Mouse (Mus musculus): ENCODE measurements around the gene Zfp654. TPM values are rescaled to one million over a fixed set of nuclear protein-coding genes. Genes with fewer than 3 reads are reported as not detected.
A peak's percentile ranks its signal among the peaks of the same experiment; 100 is the strongest.

The Zfp654 gene
- polyA plus RNA-seq, 1 experiment from 2014 or later = 10.8 TPM

DNA sequence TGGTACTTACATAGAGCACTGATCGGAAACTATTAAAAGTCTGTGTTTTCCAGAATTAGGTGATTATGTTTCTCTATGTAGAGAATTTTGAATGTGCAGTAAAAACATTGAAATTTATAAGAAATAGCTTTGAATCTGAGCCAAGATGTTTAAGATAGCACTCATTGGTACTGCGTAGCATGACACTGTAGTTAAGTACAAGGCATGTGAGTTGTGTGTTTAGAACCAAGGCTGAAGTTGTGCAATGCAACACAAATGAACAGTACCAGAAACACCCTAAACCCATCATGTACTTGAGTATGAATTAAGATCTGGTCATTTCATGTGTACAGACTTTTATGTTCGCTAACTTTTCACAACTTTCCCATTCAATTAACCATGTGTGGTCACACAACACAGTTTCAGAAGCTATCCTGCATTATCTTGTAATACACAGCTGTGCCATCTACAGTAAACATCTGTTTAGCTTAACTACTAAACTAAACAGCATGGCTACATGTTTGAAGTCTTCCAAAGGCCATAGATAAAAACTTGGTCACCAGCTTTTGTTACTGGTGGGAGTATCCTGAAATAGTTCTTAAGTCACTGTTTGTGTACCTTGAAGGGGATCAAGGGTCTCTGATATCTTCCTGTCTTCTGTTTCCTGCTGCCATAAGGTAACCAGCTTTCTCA, 34.2 kb downstream of the Zfp654 start:
- Histone ChIP-seq H3K4me1 (ENCODE audit: control insufficient read depth, insufficient read depth, low read length) (no peaks in the 10 kb centered on the region), H3K27ac (replicated peaks; ENCODE audit: low read depth, low read length) (no peak overlapping the region), H3K9ac (replicated peaks; ENCODE audit: low read length) (no peak overlapping the region), H3K27me3 (ENCODE audit: control insufficient read depth, insufficient read depth, low read length) (no peaks in the 10 kb centered on the region), H3K4me2 (ENCODE audit: low read length) (no peak overlapping the region), H3K9me3 (ENCODE audit: control insufficient read depth, low read length) (no peaks in the 10 kb centered on the region), H3K36me3 (ENCODE audit: control insufficient read depth, insufficient read depth, low read length) (peaks cover 6% of the 10 kb centered on the region), H3K4me3 (replicated peaks; ENCODE audit: low read depth, low read length) (no peak overlapping the region)
- ATAC-seq (ENCODE audit: low FRiP score, low TSS enrichment) = no peak
- no peak for DNase-seq
- WGBS = 98% methylated on average over 3 of the region's 3 CpGs

DNA sequence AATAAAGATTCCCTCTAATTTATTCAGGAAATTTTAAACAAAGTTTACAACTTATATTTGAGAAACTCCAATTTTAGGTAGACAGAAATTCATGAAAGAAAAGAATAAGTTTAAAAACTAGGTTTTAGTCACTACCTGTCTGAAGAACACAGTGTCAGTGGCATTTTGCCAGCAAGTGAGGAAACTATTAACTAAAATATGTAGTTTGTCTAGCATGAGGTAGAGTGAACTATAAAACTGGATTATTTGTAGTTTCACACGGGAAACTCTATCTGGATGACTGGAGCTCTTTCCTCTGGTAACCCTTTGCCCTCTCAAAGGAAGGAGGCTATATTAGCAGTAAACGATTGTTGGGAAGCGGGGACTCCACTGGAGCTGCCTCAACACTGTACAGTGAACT, 48.4 kb downstream of the Zfp654 start:
- DNase-seq = no peak
- H3K27me3 ChIP-seq (ENCODE audit: control insufficient read depth, insufficient read depth, low read length) = no peaks in the 10 kb centered on the region
- H3K36me3 ChIP-seq (ENCODE audit: control insufficient read depth, insufficient read depth, low read length) = peaks cover 4% of the 10 kb centered on the region; the same call in 1 of the 2 replicates
- no peak overlapping the region for H3K4me2 ChIP-seq (ENCODE audit: low read length)
- 97% methylated on average over 3 of the region's 3 CpGs for WGBS
- no peak overlapping the region for H3K27ac ChIP-seq (replicated peaks; ENCODE audit: low read depth, low read length)
- H3K4me1 ChIP-seq (ENCODE audit: control insufficient read depth, insufficient read depth, low read length) = no peaks in the 10 kb centered on the region
- no peak for ATAC-seq (ENCODE audit: low FRiP score, low TSS enrichment)
- no peak overlapping the region for H3K9ac ChIP-seq (replicated peaks; ENCODE audit: low read length)
- H3K9me3 ChIP-seq (ENCODE audit: control insufficient read depth, low read length) = no peaks in the 10 kb centered on the region
- H3K4me3 ChIP-seq (replicated peaks; ENCODE audit: low read depth, low read length) = no peak overlapping the region

DNA sequence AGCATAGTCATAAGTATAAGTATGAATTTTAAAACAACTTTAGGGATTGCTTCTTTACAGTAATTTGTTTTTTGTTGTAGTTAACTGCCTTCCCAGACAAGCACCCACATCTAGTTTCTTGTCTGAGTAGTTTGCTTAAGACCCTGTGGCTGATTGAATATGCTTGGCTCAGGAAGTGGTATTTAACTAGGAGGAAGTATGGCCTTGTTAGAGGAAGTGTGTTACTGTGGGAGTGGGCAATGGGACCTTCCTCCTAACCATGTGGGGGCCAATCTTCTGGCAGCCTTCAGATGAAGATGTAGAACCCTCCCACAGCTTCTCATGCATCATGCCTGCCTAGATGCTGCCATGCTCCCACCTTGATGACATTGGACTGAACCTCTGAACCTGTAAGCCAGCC, 49.8 kb downstream of the Zfp654 start:
- H3K4me2 ChIP-seq (ENCODE audit: low read length) = no peak overlapping the region
- no peak overlapping the region for H3K27ac ChIP-seq (replicated peaks; ENCODE audit: low read depth, low read length)
- no peak overlapping the region for H3K9ac ChIP-seq (replicated peaks; ENCODE audit: low read length)
- H3K4me3 ChIP-seq (replicated peaks; ENCODE audit: low read depth, low read length) = no peak overlapping the region
- H3K27me3 ChIP-seq (ENCODE audit: control insufficient read depth, insufficient read depth, low read length) = no peaks in the 10 kb centered on the region
- no peaks in the 10 kb centered on the region for H3K4me1 ChIP-seq (ENCODE audit: control insufficient read depth, insufficient read depth, low read length)
- peaks cover 4% of the 10 kb centered on the region; the same call in 1 of the 2 replicates for H3K36me3 ChIP-seq (ENCODE audit: control insufficient read depth, insufficient read depth, low read length)
- no peaks in the 10 kb centered on the region for H3K9me3 ChIP-seq (ENCODE audit: control insufficient read depth, low read length)
- no peak for DNase-seq
- ATAC-seq (ENCODE audit: low FRiP score, low TSS enrichment) = no peak

- ATAC-seq (ENCODE audit: low FRiP score, low TSS enrichment) = no peak
Observed at GRCm38 (mm10) chr16:64800393-64800792, 51.1 kb downstream of the Zfp654 start.

GRCm38 (mm10) chr16:64794802-64795201, 56.6 kb downstream of the Zfp654 start:
- Histone ChIP-seq H3K9me3 (ENCODE audit: control insufficient read depth, low read length) (no peaks in the 10 kb centered on the region), H3K27me3 (ENCODE audit: control insufficient read depth, insufficient read depth, low read length) (no peaks in the 10 kb centered on the region), H3K36me3 (ENCODE audit: control insufficient read depth, insufficient read depth, low read length) (0 out of 2 replicates have a peak, but pooled peaks cover 2% of the 10 kb centered on the region), H3K4me3 (replicated peaks; ENCODE audit: low read depth, low read length) (no peak overlapping the region), H3K9ac (replicated peaks; ENCODE audit: low read length) (no peak overlapping the region), H3K4me1 (ENCODE audit: control insufficient read depth, insufficient read depth, low read length) (no peaks in the 10 kb centered on the region), H3K4me2 (ENCODE audit: low read length) (no peak overlapping the region), H3K27ac (replicated peaks; ENCODE audit: low read depth, low read length) (no peak overlapping the region)
- ATAC-seq (ENCODE audit: low FRiP score, low TSS enrichment) (no peak), DNase-seq (no peak)
- WGBS = 91% methylated on average over 2 of the region's 2 CpGs

More at GRCm38 (mm10) chr16:64800393-64800792, 51.1 kb downstream of the Zfp654 start:
- no peak overlapping the region for H3K27ac ChIP-seq (replicated peaks; ENCODE audit: low read depth, low read length)
- 95% methylated on average over 5 of the region's 5 CpGs for WGBS
- no peaks in the 10 kb centered on the region for H3K27me3 ChIP-seq (ENCODE audit: control insufficient read depth, insufficient read depth, low read length)
- no peak overlapping the region for H3K4me3 ChIP-seq (replicated peaks; ENCODE audit: low read depth, low read length)
- no peak overlapping the region for H3K9ac ChIP-seq (replicated peaks; ENCODE audit: low read length)
- H3K4me1 ChIP-seq (ENCODE audit: control insufficient read depth, insufficient read depth, low read length) = no peaks in the 10 kb centered on the region
- H3K4me2 ChIP-seq (ENCODE audit: low read length) = no peak overlapping the region
- H3K9me3 ChIP-seq (ENCODE audit: control insufficient read depth, low read length) = no peaks in the 10 kb centered on the region
- no peak for DNase-seq
- H3K36me3 ChIP-seq (ENCODE audit: control insufficient read depth, insufficient read depth, low read length) = peaks cover 4% of the 10 kb centered on the region; the same call in 1 of the 2 replicates

- no peak overlapping the region for H3K4me2 ChIP-seq (ENCODE audit: low read length)
- no peak overlapping the region for H3K9ac ChIP-seq (replicated peaks; ENCODE audit: low read length)
- ATAC-seq (ENCODE audit: low FRiP score, low TSS enrichment) (no peak), DNase-seq (no peak)
- no peak overlapping the region for H3K27ac ChIP-seq (replicated peaks; ENCODE audit: low read depth, low read length)
- peaks cover 21% of the 10 kb centered on the region for H3K36me3 ChIP-seq (ENCODE audit: control insufficient read depth, insufficient read depth, low read length)
- no peak overlapping the region for H3K4me3 ChIP-seq (replicated peaks; ENCODE audit: low read depth, low read length)
- no peaks in the 10 kb centered on the region for H3K9me3 ChIP-seq (ENCODE audit: control insufficient read depth, low read length)
- H3K4me1 ChIP-seq (ENCODE audit: control insufficient read depth, insufficient read depth, low read length) = no peaks in the 10 kb centered on the region
- no peaks in the 10 kb centered on the region for H3K27me3 ChIP-seq (ENCODE audit: control insufficient read depth, insufficient read depth, low read length)
- WGBS = 97% methylated on average over 3 of the region's 3 CpGs
Observed at GRCm38 (mm10) chr16:64789706-64790105, 61.7 kb downstream of the Zfp654 start.

DNA sequence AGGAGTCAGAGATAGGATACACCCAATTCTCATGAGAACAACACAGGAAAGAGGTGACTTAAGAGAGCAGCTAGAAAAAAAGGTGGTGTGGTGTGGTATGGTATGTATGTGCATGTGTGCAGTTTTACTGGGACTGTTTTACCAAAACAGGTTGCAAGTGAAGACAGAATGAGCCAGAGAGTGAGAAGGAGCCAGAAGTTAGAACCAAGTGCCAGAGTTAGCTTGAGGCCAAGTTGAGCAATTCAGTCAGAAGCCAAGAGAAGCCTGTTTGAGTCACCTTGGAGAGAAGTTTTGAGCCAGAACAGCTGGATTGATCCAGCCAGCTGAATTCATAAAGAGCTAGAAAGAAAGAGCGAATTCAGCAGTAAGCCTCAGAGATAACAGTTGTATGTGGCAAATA, 75.9 kb downstream of the Zfp654 start:
- H3K9me3 ChIP-seq (ENCODE audit: control insufficient read depth, low read length) = no peaks in the 10 kb centered on the region
- H3K36me3 ChIP-seq (ENCODE audit: control insufficient read depth, insufficient read depth, low read length) = no peaks in the 10 kb centered on the region
- H3K4me3 ChIP-seq (replicated peaks; ENCODE audit: low read depth, low read length) = no peak overlapping the region
- H3K4me1 ChIP-seq (ENCODE audit: control insufficient read depth, insufficient read depth, low read length) = no peaks in the 10 kb centered on the region
- ATAC-seq (ENCODE audit: low FRiP score, low TSS enrichment) = no peak
- no peak for DNase-seq
- no peak overlapping the region for H3K27ac ChIP-seq (replicated peaks; ENCODE audit: low read depth, low read length)
- no peak overlapping the region for H3K4me2 ChIP-seq (ENCODE audit: low read length)
- H3K27me3 ChIP-seq (ENCODE audit: control insufficient read depth, insufficient read depth, low read length) = no peaks in the 10 kb centered on the region
- no peak overlapping the region for H3K9ac ChIP-seq (replicated peaks; ENCODE audit: low read length)
- WGBS = 88% methylated on average over 1 of the region's 1 CpGs

DNA sequence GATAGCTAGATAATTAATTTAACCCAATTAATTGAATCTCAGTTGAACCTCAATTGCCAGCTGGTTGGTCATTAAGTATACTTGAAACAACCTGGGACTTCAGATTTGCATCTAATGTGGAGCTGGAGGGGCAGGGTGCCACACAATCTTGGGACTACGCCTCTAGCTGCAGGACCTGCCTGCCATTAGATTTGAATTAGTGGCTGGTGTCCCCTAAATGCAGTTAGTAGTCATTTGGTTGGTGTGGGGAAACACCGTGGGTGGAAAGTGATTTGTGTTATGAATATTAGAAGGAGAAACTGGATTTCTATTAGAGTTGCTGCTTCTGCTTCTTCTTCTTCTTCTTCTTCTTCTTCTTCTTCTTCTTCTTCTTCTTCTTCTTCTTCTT, 80.0 kb downstream of the Zfp654 start:
- H3K9ac ChIP-seq (replicated peaks; ENCODE audit: low read length) = no peak overlapping the region

More for the DNA sequence above, 80.0 kb downstream of the Zfp654 start:
- 90% methylated on average over 2 of the region's 2 CpGs for WGBS
- ATAC-seq (ENCODE audit: low FRiP score, low TSS enrichment) (peak; percentile 4; the same call in 1 of the 2 replicates), DNase-seq (no peak)
- Histone ChIP-seq H3K4me2 (ENCODE audit: low read length) (peak overlapping the region; percentile 66), H3K9me3 (ENCODE audit: control insufficient read depth, low read length) (no peaks in the 10 kb centered on the region), H3K27ac (replicated peaks; ENCODE audit: low read depth, low read length) (peak overlapping the region; percentile 87), H3K4me1 (ENCODE audit: control insufficient read depth, insufficient read depth, low read length) (peaks cover 8% of the 10 kb centered on the region), H3K27me3 (ENCODE audit: control insufficient read depth, insufficient read depth, low read length) (no peaks in the 10 kb centered on the region), H3K4me3 (replicated peaks; ENCODE audit: low read depth, low read length) (peak overlapping the region; percentile 82), H3K36me3 (ENCODE audit: control insufficient read depth, insufficient read depth, low read length) (peaks cover 6% of the 10 kb centered on the region; the same call in 1 of the 2 replicates)

Measured in midbrain, embryonic 14.5 days (tissue).